Mouse (Mus musculus) thymus, adult 2 months (tissue): Measurements from ENCODE around the gene Lman2.

Experiments
- CTCF ChIP-seq: fragments of 200-500 bp; IDR thresholded peaks from 2 replicates; pipeline ENCODE4 v1.5.1; 2012; ENCODE audit warnings: mild to moderate bottlenecking, control low read depth, low read length, moderate library complexity, borderline replicate concordance; ENCODE audit not compliant: control insufficient read depth, poor library complexity, insufficient read depth; ENCODE audit errors: extremely low read depth
- POLR2A ChIP-seq: fragments of 200-500 bp; IDR thresholded peaks from 2 replicates; pipeline ENCODE4 v1.6.1; 2012; ENCODE audit warnings: mild to moderate bottlenecking, low read length, control low read depth, moderate library complexity; ENCODE audit not compliant: control insufficient read depth, poor library complexity, insufficient read depth; ENCODE audit errors: extremely low read depth

DNA sequence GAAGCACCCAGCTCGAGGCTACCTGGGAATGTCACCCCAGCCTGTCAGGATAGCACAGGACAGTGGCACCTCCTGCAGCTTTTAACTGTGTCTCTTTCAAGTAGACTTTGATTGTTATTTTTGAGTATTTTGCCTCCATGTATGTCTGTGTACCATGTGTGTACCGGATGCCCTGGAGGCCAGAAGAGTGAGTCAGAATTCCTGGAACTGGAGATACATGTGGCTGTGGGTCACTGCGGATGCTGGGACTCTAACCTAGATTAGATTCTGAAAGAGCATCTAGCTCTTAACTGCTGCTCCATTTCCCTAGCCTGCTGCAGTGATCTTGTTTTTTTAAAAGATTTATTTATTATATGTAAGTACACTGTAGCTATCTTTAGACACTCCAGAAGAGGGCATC lies 30.3 kb downstream of the Lman2 start:
- TF ChIP-seq CTCF (no peak), POLR2A (no peak)
